Mouse (Mus musculus): ENCODE measurements at regions not wholly inside any gene's neighbourhood (a gene's known extent, or its start where the extent isn't known, plus 50 kb on each side); places are given as distances from the start of the nearest gene placed in this dataset.
"Not testable (repeated sequence)": the region's sequence is repeated elsewhere in the genome, so short reads cannot be mapped to it uniquely, and the experiment has no call there.

- ATAC-seq, result no peak
Measured at GRCm38 (mm10) chr6:22716864-22717557, 158.3 kb upstream of the Ptprz1 start.

GRCm38 (mm10) chr6:22716144-22716856, 159.0 kb upstream of the Ptprz1 start:
- no peak for ATAC-seq

- no peak for ATAC-seq
Measured at GRCm38 (mm10) chr6:22698187-22698586, 177.1 kb upstream of the Ptprz1 start.

DNA sequence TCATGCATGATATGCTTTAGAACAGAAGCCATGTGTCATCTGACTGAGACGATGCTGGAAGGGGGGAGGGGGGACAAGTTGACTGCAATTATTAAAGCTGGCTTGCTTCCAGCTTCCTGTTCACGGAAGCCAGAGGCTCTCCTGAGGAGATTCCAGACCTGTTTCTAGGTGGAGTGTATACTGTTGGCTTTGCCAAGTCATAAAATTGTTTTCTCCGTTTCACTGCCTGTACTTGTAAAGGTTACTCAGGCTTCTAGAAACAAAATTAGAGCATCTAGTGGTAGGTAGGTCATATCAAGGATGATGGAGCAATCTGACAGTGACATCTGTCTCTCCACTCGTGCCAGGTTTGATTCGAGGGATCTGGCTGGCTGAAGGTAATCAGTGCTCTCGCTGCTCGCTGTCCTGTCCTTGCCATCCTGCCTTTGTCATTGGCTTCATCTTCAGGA, 186.6 kb upstream of the Ptprz1 start:
- no peak for ATAC-seq

DNA sequence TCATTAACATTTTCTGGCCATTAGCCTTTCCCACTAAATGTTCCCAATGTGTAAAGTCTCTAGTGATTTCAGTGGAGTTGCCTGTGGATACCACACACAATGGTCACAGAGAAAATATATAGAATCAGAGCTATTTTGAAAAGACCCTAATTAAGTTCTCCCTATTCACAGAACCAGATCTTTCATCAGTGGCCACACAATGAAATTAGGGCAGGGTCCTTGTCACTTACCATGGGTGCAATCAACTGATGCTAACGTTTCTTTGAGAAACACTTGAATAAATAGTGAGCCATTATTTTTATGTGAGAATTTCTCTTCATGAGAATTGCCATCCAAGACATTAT, 200.7 kb upstream of the Ptprz1 start:
- no peak for ATAC-seq

DNA sequence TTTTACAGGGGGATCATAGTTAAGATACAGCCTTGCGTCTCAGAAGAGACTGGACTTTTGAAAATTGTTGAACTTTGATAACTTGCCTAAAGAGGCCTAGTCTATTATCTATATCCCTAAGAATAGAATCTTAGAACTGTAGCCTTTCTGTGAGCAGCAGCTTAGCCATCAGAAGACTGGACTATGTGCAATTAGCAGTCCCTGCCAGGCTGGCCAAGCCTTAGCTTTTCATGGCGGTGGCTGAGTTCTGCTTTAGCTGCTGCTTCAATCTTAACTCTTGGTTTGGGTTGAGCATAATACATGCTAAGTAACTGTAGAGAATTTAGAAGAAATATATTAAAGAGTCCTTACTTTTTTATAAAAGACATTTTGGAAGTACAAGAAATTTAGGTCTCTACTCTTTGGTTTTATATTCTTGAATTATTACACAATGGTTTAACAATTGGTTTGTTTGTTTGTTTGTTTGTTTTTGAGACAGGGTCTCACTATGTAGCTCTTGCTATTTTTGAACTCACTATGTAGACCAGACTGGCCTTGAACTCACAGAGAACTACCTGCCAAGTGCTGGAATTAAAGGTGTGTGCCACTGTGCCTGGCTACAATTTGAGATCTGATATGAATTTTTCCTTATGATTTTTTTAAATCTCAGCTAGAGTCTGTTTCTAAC, 201.2 kb upstream of the Ptprz1 start:
- no peak for ATAC-seq

DNA sequence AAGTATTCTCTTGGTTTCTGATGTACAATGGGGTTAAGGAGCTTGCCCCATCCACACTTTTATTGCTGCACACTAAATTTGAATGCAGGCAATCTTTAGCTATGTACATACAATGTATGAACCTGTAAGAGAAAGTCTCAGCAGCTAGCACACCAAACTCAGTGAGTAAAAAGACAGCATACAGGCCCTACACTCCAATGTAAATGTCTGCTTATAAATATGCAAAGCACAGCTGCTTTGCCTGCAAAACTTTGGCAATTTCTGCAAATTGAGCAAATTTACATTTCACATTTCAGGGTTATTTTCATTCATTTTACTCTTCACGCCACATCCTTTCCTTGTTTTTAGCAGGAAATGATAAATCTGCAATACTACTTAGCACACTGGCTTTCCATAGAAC, 203.8 kb upstream of the Ptprz1 start:
- ATAC-seq, result no peak

- ATAC-seq, result no peak
Measured at GRCm38 (mm10) chr6:22668190-22668975, 206.9 kb upstream of the Ptprz1 start.

- not testable (repeated sequence) for ATAC-seq
Measured at GRCm38 (mm10) chr6:22657401-22657800, 217.9 kb upstream of the Ptprz1 start.

GRCm38 (mm10) chr6:22640100-22640499, 235.2 kb upstream of the Ptprz1 start:
- ATAC-seq, result no peak

- no peak for ATAC-seq
Measured at GRCm38 (mm10) chr6:22635141-22635540, 240.2 kb upstream of the Ptprz1 start.

DNA sequence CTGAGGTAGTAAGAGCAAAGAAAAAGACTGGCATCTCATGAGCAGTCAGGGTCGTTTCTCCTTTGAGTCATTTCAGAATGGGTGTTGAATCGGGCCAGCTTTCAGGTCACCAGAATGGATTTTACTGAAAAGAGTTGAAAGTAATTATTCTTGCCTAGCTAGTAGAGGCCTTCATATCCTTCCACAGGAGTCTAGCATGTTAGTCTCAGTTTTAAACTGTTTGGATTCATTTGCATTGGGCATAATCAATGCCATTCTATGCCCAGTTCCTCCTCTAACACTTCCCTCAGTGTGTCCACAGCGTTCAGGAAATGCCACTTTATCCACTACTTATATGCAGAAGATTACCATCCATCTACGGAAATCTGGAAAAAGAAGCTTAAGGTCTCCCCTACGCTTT, 240.6 kb upstream of the Ptprz1 start:
- no peak for ATAC-seq

GRCm38 (mm10) chr6:22591592-22591991, 235.5 kb upstream of the Fam3c start:
- ATAC-seq, result no peak

DNA sequence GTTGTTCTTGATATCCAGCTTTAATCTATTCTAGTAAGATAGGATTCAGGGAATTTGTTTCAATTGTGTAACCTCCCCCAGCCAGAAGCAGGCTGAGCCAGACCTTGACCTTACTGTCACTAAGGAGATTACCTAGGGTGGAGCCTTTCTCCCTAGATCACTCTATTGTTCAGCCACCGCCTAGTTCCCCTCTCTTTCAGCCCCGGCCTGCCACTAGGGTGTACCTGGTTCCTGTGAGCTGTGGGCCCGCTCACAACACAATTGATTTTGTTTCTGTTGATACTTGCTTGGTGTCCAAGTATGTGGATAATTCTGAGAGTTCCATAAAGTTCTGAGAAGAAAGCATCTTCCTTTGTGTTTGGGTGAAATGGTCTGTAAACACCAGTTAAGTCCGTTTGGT, 228.8 kb upstream of the Fam3c start:
- ATAC-seq, result no peak

GRCm38 (mm10) chr6:22572925-22573324, 216.9 kb upstream of the Fam3c start:
- no peak for ATAC-seq

GRCm38 (mm10) chr6:22567891-22568290, 211.8 kb upstream of the Fam3c start:
- ATAC-seq, result no peak

DNA sequence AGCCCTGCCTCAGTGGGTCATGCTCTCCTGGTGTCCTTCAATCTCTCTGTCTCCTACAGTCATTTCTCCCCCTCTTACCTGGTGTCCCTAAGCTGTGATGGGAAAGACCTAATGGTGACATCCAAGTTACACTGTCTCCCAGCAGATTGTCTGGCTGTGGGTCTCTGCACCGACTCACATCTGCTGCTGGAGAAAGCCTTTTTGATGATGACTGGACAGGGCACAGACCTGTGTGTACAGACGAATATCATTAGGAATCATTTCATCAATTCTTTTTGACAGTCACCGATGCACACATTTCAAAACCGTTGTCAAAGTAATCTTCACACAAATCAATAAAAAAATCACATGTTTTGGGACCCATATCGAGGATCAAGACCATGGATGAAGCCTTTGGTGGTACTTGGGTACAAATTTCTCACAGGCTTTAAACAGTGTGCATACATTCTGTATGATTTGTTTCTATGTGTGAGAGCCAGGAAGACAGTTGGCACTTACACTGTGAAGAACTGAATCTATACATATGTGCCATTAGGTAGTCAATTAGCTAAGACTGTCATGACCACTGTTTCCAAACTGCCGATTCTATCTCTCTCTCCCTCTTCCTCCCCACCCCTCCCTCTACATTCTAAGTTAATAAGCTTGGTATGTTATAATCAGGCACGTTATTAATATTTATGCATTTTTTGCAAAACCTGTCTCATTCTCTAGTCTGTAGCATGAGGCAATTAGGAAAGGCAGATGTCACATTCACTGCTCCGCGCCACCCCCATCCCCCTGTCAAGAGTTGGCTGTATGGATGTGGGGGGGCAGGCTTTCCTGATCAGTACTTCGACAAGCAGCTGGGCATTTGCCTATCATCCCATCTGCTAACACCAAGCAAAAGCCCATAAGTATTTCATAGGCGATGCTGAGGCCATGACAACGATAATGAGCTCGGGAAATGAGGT, 192.5 kb upstream of the Fam3c start:
- no peak for ATAC-seq

GRCm38 (mm10) chr6:22541603-22542002, 185.6 kb upstream of the Fam3c start:
- no peak for ATAC-seq

- no peak for ATAC-seq
Measured at GRCm38 (mm10) chr6:22538254-22538653, 182.2 kb upstream of the Fam3c start.

DNA sequence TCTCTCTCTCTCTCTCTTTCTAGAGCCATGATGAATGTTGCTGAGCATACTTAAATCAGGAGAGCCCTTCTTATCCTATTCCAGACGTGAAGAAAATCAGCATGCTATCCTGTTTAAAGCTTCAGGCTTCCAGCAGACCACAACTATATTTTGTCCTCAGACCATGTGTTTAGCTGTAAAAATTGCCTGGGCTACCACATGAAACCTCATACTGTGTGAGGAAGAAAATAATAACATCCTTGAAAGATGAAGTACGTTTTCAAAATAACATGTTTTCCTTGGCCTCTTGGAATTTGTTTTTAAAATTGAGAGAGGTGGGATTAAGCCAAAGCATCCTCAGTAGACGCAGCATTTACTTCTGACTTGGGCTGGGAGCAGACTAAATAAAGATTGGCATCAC, 168.3 kb upstream of the Fam3c start:
- ATAC-seq, result no peak

GRCm38 (mm10) chr6:22523582-22524234, 167.7 kb upstream of the Fam3c start:
- no peak for ATAC-seq

Data from CD4-positive, CD25-positive, alpha-beta regulatory T cell, adult 4 months (primary cell).